Mouse (Mus musculus) cerebellum, adult 2 months (tissue): ENCODE results near the gene Adra1b. TPM values are rescaled to one million over a fixed set of nuclear protein-coding genes. Genes with fewer than 3 reads are reported as not detected.
A peak's percentile ranks its signal among the peaks of the same experiment; 100 is the strongest.

Experiments
- DNase-seq, 2 experiments: peaks; one replicate each; pipeline ENCODE4 v3.0.0; 2021
- H3K27ac ChIP-seq: fragments of 200-500 bp; 2 replicates; pipeline ENCODE4 v1.5.1; 2012; ENCODE audit warnings: low read length, control low read depth, inconsistent platforms; ENCODE audit not compliant: insufficient read depth
- H3K27me3 ChIP-seq: fragments of 200-500 bp; 2 replicates; pipeline ENCODE4 v1.6.1; 2012; ENCODE audit warnings: inconsistent platforms, mild to moderate bottlenecking, low read length, moderate library complexity; ENCODE audit not compliant: control insufficient read depth, insufficient read depth
- H3K4me1 ChIP-seq: fragments of 200-500 bp; 2 replicates; pipeline ENCODE4 v1.6.1; 2011; ENCODE audit warnings: low read length; ENCODE audit not compliant: control insufficient read depth, insufficient read depth
- H3K4me3 ChIP-seq: fragments of 200-500 bp; replicated peaks from 2 replicates; pipeline ENCODE3; 2011; ENCODE audit warnings: mild to moderate bottlenecking, low read depth, low read length, control low read depth; ENCODE audit not compliant: insufficient read depth
- CTCF ChIP-seq: fragments of 200-500 bp; IDR thresholded peaks from 2 replicates; pipeline ENCODE4 v1.5.1; 2011; ENCODE audit warnings: low read depth, mild to moderate bottlenecking, control low read depth, low read length, moderate library complexity, borderline replicate concordance; ENCODE audit not compliant: insufficient read depth
- POLR2A ChIP-seq: fragments of 200-500 bp; IDR thresholded peaks from 2 replicates; pipeline ENCODE4 v1.6.1; 2011; ENCODE audit warnings: low read length, control low read depth, borderline replicate concordance; ENCODE audit not compliant: insufficient read depth
- WGBS: fragments of 180-500 bp; shearing (Covaris S2); methylation state at CpG from one replicate; pipeline ENCODE4 v1.1.7; 2018; 5-methylcytosine and 5-hydroxymethylcytosine counted together
- polyA plus RNA-seq: library from polyadenylated mRNA; depleted of rRNA; stranded (reverse); fragments of >200 nt; gene quantifications from 2 replicates; pipeline ENCODE4 v1.2.3, GENCODE M21; 2012

Gene Adra1b
- polyA plus RNA-seq, 1 experiment = 10.4 TPM

DNA sequence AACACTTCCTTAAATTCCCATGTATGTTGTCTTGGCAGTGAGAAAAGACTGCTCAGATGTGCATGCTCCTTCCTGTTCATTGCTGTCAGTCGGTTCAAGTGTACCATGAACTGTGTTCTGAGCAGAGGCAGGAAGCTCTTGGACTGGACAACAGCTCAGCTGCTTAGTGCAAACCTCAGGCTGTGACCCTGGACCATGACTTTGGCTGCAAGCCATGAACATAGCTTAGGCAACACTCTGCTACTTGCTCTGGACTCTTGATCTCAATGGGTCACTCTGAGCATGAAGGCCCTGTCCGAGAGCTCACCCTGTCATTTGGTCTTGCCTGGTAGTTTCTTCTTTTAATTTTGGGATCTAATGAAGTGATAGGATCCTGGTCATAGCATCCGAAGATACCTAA is 9.6 kb downstream of the Adra1b start:
- no peak for DNase-seq
- Histone ChIP-seq H3K4me3 (no peak overlapping the region), H3K27ac (no peak overlapping the region), H3K4me1 (no peaks in the 10 kb centered on the region), H3K27me3 (no peaks in the 10 kb centered on the region; the same call in 1 of the 2 replicates)
- TF ChIP-seq CTCF (no peak), POLR2A (no peak)
- 85% methylated on average over 3 of the region's 3 CpGs for WGBS

DNA sequence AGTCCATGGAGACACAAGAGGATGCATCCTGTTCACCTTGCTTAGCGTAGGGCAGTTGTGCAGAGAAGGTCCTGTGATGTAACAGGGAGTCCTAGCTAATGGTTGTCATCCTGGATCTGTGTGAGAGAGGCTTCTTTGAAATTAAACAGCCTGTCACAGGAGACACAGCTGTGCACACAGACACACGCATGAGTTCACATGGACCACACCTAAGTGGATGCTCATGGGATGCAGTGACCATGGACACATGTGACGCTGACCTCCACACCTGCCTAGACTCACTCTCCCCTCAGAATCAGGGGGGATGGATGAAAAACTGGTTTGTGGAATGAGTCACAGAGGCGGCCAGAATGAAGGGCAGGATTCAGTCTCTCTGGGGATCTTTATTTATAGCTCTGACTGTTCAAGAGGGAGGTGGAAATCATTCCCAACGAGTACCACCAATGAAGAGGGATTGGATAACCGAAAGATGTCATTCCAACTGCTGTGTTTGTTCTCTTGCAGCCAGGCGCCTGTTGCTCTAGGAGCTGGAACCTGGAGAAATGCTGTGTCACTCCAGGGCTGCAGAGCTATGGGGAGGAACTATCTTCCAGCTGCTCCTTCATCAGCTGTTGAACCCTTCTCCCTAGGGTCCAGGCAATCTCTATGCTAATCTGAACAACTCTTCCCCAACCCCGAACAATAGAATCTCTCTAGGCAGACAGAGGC is 11.6 kb downstream of the Adra1b start:
- Histone ChIP-seq H3K27me3 (no peaks in the 10 kb centered on the region; the same call in 1 of the 2 replicates), H3K4me1 (no peaks in the 10 kb centered on the region), H3K4me3 (no peak overlapping the region), H3K27ac (no peak overlapping the region)
- WGBS = 55% methylated on average over 8 of the region's 8 CpGs
- no peak for TF ChIP-seq POLR2A
- DNase-seq = no peak

DNA sequence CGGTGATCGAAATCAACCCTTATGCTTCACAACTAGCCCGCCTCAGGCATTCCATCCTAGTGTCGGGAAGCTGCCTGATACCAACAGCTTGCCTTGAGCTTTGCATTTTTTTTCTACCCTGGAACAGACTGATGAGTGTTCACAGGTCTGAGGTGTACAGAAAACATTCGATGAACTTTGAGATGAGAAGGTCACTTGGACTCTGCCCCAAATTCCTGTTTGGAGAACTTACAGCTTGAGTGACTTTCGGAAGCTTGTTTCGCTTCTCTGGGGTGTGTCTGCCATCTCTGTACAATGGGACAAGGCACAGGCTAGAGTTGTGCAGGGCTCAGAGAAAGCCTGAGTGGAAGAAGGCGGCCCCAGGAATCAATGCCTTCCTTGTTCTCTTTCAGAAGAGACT is 12.3 kb downstream of the Adra1b start:
- H3K4me3 ChIP-seq = no peak overlapping the region
- H3K4me1 ChIP-seq = no peaks in the 10 kb centered on the region
- DNase-seq = no peak
- no peaks in the 10 kb centered on the region; the same call in 1 of the 2 replicates for H3K27me3 ChIP-seq
- TF ChIP-seq POLR2A (no peak), CTCF (no peak)
- H3K27ac ChIP-seq = no peak overlapping the region
- WGBS = 91% methylated on average over 8 of the region's 8 CpGs

DNA sequence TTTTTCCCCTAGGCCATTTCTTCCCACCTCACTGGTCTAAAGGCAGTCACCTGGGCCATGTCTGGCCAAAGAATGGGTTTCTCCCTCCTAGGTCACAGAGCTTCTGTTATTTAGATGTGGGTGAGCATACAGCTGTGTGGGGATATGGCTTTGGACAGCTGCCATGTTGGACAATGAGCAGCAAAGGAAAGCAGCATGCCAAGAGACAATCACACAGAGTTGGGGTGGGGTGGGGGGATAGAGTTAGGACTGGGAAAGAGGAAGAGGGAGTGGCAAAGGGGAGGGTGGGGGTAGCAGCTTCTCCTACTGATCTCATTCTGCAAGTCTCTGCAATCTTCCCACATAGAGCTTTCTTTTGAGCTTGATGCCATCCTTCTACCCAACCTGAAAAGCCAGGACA is 13.4 kb downstream of the Adra1b start:
- TF ChIP-seq CTCF (no peak), POLR2A (no peak)
- Histone ChIP-seq H3K27me3 (no peaks in the 10 kb centered on the region; the same call in 1 of the 2 replicates), H3K4me3 (no peak overlapping the region), H3K27ac (no peak overlapping the region), H3K4me1 (no peaks in the 10 kb centered on the region)
- no peak for DNase-seq

DNA sequence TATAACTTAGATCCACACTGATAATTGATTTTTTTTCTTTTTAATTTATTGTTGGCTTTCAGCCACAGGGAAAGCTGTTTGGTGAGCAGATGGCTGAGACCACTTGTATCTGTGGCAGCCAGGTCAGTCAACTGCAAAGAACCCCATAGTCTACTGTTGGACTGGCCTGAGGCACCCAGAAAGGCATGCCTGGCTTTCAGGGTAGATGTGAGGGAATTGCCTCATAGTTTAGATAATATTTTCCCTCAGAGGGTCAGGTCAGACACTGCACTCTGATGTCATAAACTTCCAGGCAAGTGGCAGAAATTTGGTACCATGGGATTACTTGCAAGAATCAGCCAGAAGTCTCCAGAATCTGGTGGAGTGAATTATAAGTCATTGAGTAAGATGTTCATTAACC is 16.5 kb downstream of the Adra1b start:
- no peak overlapping the region for H3K27ac ChIP-seq
- no peak for TF ChIP-seq CTCF
- TF ChIP-seq POLR2A = no peak
- H3K4me1 ChIP-seq = no peaks in the 10 kb centered on the region
- no peak for DNase-seq
- H3K4me3 ChIP-seq = no peak overlapping the region
- H3K27me3 ChIP-seq = no peaks in the 10 kb centered on the region; the same call in 1 of the 2 replicates

DNA sequence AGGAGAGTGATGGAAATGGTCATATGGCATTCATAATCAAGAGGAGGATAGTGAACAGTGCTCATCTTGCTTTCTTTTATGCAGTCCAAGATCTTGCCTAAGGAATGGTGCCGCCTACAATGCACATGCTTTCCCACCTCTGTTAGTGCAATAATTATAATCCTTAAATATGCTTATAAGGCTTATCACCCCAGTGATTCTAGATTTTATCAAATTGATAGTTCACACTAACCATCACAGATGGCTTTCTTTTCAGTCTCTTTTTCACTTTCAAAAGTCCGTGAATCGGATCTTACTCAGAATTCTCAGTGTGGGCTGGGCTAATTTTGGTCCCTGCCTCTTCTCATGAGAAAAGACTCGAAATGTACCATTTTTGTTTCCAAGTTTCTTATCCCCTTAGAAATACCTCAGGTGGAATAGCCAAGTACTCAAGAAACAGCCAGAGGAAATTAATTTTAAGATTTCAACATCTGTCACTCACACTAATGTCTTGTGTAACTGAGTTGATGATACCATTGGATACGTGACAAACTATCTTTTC is 17.3 kb downstream of the Adra1b start:
- no peak overlapping the region for H3K4me3 ChIP-seq
- no peak for TF ChIP-seq POLR2A
- TF ChIP-seq CTCF = no peak
- no peaks in the 10 kb centered on the region; the same call in 1 of the 2 replicates for H3K27me3 ChIP-seq
- WGBS = 66% methylated on average over 5 of the region's 5 CpGs
- no peaks in the 10 kb centered on the region for H3K4me1 ChIP-seq
- no peak for DNase-seq
- no peak overlapping the region for H3K27ac ChIP-seq

DNA sequence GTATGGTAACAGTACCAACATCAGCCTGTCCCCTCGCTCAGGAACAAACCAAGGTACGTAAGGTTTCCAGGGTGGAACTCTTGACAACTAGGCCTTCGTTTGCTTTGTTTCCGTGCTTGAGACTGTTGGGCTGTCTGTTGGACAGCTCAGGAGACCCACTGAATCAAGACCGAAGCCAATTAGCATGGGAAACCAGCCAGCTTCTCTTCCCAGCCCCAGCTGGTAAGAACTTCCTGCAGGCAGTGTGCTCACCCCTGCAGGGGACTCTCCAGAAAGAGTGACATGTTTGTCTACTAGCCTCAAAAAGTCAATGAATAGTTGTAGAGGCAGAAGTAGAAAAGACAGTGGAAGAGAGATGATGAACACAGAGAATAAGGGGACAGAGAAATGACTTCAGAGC is 23.8 kb downstream of the Adra1b start:
- Histone ChIP-seq H3K4me1 (no peaks in the 10 kb centered on the region), H3K4me3 (no peak overlapping the region), H3K27ac (no peak overlapping the region), H3K27me3 (no peaks in the 10 kb centered on the region)
- WGBS = 37% methylated on average over 5 of the region's 5 CpGs
- TF ChIP-seq CTCF (no peak), POLR2A (no peak)
- DNase-seq = peak in 1 of 2 experiments; percentile 3

DNA sequence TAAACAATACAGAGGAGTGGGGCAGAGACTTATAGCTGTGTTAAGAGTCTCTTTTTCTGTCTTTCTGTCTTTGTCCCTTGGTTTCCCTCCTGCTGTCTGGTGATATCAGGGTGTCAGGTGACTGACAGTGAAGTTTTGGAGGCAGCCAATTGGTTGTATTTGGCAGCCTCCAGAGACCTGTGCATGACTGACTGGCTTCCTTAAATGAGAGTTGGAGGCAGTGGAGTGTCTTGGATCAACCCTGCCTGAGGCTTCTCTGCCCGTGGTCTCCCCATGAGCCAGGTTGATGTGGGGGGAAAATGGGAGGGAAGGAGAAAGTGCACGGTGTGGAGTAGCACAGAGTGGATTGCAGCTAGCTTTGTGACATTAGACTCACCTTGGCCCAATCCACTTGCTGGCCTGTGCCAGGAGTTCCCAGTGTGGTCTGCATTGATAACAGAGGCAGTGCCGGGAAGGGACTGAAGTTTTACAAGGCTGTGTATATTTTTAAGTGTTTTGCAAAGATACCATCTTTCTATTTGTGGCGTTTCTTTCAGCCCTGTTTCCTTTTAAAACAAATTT is 33.2 kb downstream of the Adra1b start:
- no peak overlapping the region for H3K4me3 ChIP-seq
- 51% methylated on average over 4 of the region's 4 CpGs for WGBS
- DNase-seq = no peak
- H3K4me1 ChIP-seq = no peaks in the 10 kb centered on the region
- no peaks in the 10 kb centered on the region for H3K27me3 ChIP-seq
- no peak for TF ChIP-seq POLR2A
- TF ChIP-seq CTCF = no peak
- no peak overlapping the region for H3K27ac ChIP-seq
